Mouse (Mus musculus) c-Kit-negative CD71-positive TER-119-positive erythroid progenitor cells, embryonic 14.5 days (primary cell): ENCODE results near the gene Me1.

Experiments
- DNase-seq: peaks from one replicate; pipeline ENCODE4 v3.0.0-alpha.2; 2013; ENCODE audit warnings: low read depth, low spot score

The Me1 gene

GRCm38 (mm10) chr9:86658347-86658746, 37.4 kb downstream of the Me1 start:
- DNase-seq = no peak

GRCm38 (mm10) chr9:86652194-86652593, 43.6 kb downstream of the Me1 start:
- DNase-seq = no peak

- DNase-seq = no peak
These were observed 44.5 kb downstream of the Me1 start for GRCm38 (mm10) chr9:86651254-86651653.

- DNase-seq = no peak
These were observed 44.9 kb downstream of the Me1 start for GRCm38 (mm10) chr9:86650822-86651221.

- DNase-seq = no peak
These were observed 47.7 kb downstream of the Me1 start for GRCm38 (mm10) chr9:86647931-86648550.

GRCm38 (mm10) chr9:86646807-86647206, 48.9 kb downstream of the Me1 start:
- no peak for DNase-seq

GRCm38 (mm10) chr9:86643497-86643896, 52.3 kb downstream of the Me1 start:
- DNase-seq = no peak

GRCm38 (mm10) chr9:86638771-86639170, 57.0 kb downstream of the Me1 start:
- DNase-seq = no peak

GRCm38 (mm10) chr9:86631153-86631552, 64.6 kb downstream of the Me1 start:
- DNase-seq = no peak

GRCm38 (mm10) chr9:86630352-86630931, 65.3 kb downstream of the Me1 start:
- DNase-seq = no peak

- no peak for DNase-seq
These were observed 66.4 kb downstream of the Me1 start for GRCm38 (mm10) chr9:86629379-86629778.

GRCm38 (mm10) chr9:86627745-86628496, 67.8 kb downstream of the Me1 start:
- no peak for DNase-seq

GRCm38 (mm10) chr9:86626906-86627305, 68.8 kb downstream of the Me1 start:
- no peak for DNase-seq

GRCm38 (mm10) chr9:86624781-86625180, 71.0 kb downstream of the Me1 start:
- no peak for DNase-seq

- DNase-seq = no peak
These were observed 71.7 kb downstream of the Me1 start for GRCm38 (mm10) chr9:86624039-86624438.

GRCm38 (mm10) chr9:86622062-86622461, 73.7 kb downstream of the Me1 start:
- no peak for DNase-seq

- no peak for DNase-seq
These were observed 76.2 kb downstream of the Me1 start for GRCm38 (mm10) chr9:86619341-86620139.

- DNase-seq = no peak
These were observed 77.8 kb downstream of the Me1 start for GRCm38 (mm10) chr9:86617837-86618492.

GRCm38 (mm10) chr9:86615765-86616164, 80.0 kb downstream of the Me1 start:
- DNase-seq = no peak

- no peak for DNase-seq
These were observed 83.7 kb downstream of the Me1 start for GRCm38 (mm10) chr9:86612091-86612490.

GRCm38 (mm10) chr9:86605776-86606175, 90.0 kb downstream of the Me1 start:
- DNase-seq = no peak
